Mouse (Mus musculus) A20 (cell line): Measurements from ENCODE around the gene Rag1.

Experiments
- DNase-seq: peaks from one replicate; pipeline ENCODE4 v3.0.0-alpha.2; 2011; ENCODE audit warnings: low read depth, low spot score

Rag1 gene

DNA sequence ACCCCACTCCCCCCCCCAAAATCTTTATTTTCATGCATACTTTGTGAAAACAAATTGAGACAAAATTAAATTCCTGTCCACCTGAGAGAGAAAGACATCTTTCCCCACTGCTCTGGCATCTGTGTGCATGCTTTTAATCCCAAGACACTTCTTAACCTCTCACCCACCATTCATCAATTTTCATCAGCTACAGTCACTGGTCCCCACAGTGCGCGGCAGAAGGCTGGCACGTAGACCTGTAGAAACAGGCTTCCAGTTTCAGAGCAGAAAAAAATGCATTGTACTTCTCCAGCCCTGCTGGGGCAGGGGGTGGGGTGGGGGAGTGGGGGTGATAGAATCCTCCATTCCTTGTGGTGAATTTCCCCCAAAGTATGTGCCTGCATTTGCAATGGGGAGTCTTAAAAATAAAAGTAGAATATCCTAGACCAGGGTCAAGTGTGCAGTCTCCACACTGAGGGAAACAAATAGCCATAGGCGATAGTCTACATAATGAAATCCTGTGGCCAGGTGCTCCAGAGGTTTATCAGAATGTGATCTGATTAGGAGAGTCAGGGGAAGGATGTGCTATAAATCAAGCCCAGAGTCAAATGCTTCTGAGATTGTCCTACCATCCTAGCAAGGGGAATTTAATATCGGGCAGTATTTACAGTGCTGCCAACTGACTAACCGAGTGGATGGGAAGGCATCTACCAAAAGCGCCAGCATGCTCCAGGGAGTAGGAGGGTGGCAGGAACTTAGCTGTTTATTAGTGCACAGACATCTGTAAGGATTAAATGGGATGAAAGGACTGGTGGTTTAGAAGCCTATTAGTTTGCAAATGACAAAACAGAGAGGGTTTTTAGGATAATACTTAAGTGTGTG lies 10.1 kb downstream of the Rag1 start:
- DNase-seq: no peak

DNA sequence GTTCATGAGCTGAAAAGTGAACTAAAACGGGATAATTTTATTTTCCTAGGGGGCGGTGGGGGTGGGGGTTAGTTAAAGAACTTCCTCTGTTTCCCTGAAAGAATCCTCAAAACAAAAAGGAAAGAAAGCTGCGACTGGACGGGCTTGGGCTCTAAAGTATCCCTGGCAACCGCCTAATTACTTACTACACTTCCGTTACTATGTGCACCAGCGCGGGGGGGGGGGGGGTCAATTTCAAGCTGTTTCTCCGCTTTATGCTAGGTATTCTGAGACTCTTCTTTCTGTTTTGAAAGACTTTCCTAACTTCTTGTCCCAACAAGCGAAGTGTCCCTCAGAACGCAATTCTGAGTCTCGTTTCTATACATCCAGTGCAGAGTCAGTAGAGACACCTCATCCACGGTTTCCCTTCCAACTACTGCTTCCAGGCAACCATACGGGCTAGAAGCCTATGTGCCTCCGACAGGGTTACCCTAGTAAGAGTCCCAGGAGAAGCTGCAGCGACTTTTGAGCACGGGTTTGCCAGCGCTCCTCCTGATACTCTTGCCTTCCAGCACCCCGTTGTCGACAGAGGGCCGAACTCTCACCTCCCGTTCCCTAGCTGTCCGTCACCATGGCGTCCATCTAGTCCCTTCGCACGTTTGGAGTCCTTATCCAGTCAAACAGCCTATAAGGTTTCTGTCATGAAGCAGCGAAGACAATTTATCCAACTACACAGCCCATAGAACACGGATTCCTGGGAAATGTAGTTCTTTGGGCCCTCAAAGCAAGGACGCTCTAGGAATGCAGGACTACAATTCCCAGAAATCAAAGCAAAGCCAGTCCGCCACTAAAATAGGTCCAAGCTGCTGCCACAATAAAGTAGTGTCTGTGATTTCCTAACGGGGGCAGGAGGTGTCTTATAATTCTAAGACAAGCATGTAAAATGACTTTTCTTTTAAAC lies 20.7 kb downstream of the Rag1 start:
- DNase-seq: peak; percentile 94

DNA sequence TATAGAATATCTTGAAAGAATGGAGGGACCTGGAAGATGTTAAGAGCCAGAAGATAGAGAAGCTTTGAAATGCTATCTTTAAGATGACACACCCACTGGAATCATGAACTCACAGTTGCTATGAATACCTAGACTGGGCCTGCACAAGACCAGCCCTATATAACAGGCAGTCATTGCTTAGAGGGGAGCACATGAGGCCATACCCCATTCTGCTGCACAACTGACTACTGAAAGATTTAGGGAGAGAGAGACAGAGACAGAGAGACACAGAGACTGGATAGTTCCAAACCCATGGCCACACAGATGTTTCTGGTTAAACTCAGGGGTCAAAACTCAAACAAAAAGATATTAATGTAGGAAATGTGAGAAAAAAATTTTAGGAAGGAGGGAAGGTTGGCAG lies 22.1 kb downstream of the Rag1 start:
- DNase-seq: no peak

DNA sequence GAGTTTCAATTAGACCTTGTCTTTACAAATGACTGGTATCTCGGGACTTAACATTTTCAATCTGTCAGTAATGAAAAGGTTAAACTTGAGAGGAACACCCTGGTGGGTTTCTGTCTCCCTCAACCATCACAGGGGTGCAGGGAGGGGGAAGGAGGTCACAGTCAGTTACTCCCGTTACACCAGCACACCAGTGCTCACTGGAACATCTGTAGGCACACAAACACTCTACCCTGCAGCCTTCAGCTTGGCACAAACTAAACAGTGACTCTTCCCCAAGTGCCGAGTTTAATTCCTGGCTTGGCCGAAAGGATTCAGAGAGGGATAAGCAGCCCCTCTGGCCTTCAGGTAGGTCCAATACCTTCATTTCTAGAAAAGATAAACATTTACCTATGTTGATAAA lies 24.8 kb downstream of the Rag1 start, which contains the start of gene Rag2:
Gene Rag2, plus strand, starts transcription at position 193 of the 400 bp plus-strand sequence.
- peak; percentile 78 for DNase-seq

GRCm38 (mm10) chr2:101624011-101624410 lies 25.3 kb downstream of the Rag1 start:
- peak; percentile 70 for DNase-seq

DNA sequence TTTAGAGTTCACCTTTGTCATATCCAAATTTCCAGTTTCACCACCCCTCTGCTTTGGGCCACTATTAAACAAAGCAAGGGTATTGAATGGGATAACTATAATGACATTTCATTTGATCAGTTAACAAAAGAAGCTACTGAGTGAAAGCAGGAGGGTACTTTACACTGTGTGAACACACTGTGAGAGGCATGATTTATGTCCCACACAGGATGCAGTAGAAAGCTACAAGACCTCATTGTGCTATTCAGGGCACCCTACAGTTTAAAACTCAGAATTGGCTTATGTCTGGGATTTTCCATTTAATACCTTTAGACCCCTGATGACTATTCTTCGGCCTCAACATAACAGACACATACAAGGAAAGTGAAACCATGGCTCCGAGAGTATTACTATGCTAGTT lies 26.3 kb downstream of the Rag1 start:
- DNase-seq: peak; percentile 70

DNA sequence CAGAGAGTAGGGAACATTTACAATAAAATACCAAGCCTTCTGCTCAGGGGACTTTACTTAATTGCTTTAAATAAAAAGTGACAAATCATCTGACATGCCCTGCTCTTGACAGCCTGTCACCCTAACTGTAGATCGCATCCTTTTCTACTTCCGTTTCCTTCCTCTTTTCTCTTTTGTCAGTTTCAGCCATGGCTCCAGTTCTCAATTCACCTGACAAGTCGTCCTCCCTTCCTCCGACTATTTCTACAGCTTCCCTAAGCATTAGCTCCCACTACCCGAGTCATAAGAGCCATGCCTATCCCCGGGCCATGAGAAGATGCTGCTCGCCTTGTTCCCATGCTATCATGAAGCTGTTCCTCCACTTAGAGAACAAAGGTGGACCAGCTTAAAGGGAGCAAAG lies 27.7 kb downstream of the Rag1 start:
- peak; percentile 80 for DNase-seq

GRCm38 (mm10) chr2:101620899-101621298 lies 28.4 kb downstream of the Rag1 start:
- DNase-seq: peak; percentile 67

GRCm38 (mm10) chr2:101618373-101618772 lies 30.9 kb downstream of the Rag1 start:
- DNase-seq: no peak

DNA sequence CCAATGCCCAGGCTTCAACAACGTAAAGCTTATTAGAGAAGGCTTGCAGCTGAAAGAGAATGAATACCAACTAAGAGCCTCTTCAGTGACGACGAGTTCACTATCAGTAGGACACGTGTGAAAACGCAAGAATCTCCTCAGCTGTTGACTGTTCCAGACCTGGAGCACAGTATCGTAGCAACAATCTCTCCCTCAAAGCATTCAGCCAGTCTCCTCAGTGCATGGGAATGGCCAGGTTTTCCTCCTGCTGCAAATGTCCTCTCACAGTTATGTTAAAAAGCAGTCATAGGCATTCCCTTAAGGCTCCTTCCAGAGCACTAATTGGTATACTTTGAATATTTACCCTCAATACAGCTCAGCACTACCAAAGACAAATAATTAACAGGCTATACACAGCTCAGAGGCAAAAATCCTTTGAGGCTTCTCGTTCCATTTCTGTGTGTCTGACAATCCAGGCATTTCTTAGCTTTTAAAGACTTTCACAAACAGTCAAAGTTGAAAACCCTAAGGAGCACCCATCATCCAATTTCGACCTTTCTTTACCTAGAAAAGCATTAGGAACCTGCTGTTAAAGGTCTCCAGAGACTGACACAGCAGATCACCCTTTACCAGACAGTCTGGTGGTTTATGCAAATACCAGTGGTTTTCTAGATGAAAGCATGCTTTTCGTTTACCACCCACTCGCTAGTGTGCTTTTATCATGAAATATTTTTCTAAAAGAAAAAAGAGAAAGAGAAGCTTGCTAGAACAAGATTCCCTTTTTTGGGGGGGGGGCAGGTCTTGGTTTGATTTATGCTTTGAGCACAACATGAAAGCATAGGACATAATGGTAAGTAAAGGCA lies 33.6 kb downstream of the Rag1 start:
- peak; percentile 49 for DNase-seq

DNA sequence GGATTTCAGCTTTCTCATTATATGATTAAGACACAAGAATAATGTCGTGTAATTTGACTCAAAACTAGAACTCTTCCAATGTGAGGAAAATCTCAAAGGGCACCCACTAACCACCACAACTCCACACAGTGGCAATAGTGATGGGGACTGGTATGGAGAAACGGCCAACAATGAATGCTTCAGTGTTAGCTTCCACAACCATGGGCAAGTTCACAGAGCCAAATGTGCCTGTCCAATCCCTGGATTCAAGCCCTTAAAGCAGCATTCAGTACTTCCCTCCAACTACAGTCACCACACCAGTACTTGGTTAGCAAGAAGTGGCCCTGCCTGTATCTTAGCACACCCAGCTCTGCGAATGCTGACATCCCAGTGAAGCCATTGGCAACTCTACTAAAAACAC lies 38.4 kb downstream of the Rag1 start:
- DNase-seq: no peak

DNA sequence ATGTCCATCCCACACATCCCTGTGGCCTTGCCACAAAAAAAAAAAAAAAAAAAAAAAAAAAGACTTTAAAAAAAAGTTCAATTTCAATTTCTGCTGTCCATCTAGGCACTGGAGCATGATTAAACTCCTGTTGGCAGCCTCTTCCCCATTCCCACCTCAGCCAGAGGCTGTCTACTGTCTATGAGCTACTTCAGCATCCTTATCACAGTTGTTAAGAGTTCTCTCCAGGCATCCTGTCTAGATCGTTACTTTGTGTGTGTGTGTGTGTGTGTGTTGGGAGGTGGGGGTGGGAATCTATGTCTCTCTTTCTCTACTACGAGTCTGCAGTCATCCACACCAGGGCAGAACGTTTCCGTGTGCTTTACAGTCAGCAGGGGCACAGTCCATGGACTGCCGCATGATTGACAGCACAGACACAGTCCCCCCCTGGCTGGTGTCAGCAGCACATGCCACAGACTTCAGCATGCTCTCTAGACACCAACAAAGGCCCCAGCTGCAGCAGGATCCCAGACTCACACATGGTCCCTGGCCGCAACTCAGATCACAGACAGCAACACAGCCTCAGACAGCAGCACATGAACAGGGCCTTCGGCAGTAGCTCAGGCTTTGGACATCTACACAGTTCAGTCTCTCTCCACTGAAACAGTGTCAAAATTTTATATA lies 40.9 kb downstream of the Rag1 start:
- no peak for DNase-seq

- no peak for DNase-seq
Measured at GRCm38 (mm10) chr2:101603099-101603498, 46.2 kb downstream of the Rag1 start.

GRCm38 (mm10) chr2:101600703-101601102 lies 48.6 kb downstream of the Rag1 start:
- DNase-seq: no peak

- peak; percentile 55 for DNase-seq
Measured at GRCm38 (mm10) chr2:101598190-101599181, 50.8 kb downstream of the Rag1 start.

GRCm38 (mm10) chr2:101597186-101597585 lies 52.1 kb downstream of the Rag1 start:
- DNase-seq: no peak

DNA sequence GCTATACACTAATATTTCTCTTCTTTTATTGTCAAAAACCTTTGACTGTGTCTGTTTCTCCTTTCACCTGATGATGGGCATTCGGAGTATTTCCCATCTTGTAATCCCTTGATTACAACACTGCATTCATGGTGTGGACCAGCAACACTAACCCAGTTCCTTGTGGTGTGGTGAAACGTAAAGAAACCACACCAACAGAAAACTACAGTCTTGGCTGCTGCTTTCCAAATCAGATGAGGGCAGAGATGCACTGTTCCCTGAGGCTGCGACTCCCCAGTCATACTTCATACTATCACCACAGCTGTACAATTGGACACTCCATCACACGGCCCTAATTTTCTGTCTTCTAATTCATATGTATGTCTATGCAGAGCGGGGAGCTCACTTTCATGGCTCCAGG lies 54.6 kb downstream of the Rag1 start:
- no peak for DNase-seq

- DNase-seq: no peak
Measured at GRCm38 (mm10) chr2:101592886-101593285, 56.4 kb downstream of the Rag1 start.

DNA sequence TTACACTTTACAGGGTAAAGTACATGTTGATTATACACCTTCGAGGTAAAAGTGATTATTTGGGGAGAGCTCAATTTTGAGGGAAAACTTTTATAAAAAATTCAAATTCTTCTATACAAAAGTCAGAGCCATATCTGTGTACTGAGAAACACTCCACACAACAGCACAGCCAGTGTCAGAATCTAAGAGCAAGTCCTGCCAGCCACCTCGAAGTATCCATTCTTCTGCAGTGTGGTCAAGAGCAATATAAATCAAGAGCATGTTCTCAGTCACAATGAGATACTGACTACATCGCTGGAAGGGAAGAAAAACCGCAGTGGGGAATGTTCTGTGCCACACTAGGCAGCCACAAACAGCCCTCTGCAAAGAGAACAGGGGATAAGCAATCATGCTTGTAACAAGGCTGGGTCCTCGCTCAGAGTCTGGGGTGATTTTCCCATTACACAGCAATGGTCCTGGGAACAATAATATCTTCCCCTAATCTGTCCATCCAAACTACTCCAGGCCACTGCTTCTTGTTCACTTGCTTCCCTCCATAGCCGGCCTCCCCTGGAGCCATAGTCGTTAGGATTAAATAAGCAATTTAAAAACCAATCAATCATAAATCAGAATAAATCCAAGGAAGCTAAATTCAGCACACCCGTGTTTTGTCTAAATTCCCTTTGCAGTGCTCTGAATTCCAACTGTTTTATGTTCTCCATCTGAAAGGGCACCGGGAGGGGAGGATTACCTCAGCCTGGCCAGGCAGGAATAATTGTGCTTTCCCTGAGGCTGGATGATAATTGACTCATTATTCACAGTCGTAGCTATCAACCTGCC lies 57.1 kb downstream of the Rag1 start:
- no peak for DNase-seq
